In the genomic region with DNA sequence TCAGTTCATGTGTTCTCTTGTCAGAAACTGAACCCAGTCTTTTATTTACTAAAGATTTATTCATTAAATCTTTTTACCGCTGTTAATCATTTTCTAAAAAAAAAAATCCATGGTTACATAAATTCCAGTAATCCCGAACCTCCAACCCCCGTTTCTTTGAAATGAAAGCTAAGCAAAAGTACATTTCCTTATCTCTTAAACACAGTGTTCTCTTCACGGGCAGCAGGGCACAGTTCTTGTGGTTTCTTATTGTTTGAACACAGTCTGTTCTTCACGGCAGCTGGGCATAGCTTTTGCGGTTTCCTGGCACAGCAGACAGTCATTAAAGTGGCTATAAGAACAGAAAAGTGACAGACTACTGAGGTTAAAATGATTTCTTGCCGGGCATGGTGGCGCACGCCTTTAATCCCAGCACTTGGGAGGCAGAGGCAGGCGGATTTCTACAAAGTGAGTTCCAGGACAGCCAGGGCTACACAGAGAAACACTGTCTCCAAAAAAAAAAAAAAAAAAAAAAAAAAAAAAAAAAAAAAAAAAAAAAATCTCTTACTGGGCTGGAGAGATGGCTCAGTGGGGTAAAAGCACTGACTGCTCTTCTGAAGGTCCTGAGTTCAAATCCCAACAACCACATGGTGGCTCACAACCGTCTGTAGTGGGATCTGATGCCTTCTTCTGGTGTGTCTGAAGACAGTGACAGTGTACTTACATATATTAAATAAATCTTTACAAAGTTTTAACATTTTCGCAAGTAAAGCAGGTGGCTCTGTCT, we compare ENCODE assay signal across 10 mouse cellular contexts. TPM values are rescaled to one million over a fixed set of nuclear protein-coding genes. Genes with fewer than 3 reads are reported as not detected.
DNase-seq lines count a peak whose midpoint lies in the region; ATAC-seq and TF ChIP-seq lines count a peak whose summit lies in the region.
"Not testable (repeated sequence)": the region's sequence is repeated elsewhere in the genome, so short reads cannot be mapped to it uniquely, and the experiment has no call there.
"Had no signal": no experiment of that assay in that cellular context is flagged by ENCODE, and none has a peak within 500 bp of the region (broad histone marks: within the 10 kb centered on the region; RNA-seq: fewer than 3 reads in every experiment).

No protein-coding gene starts in this region.

- H3K4me2 ChIP-seq in forebrain, postnatal 0 days (ENCODE audit: low read depth), result peak overlapping the region; percentile 55
- peak overlapping the region; percentile 61 for H3K4me2 ChIP-seq in hindbrain, postnatal 0 days (ENCODE audit: low read depth, low read length)
- not testable (repeated sequence) for H3K4me2 ChIP-seq in limb, embryonic 11.5 days (ENCODE audit: low read depth, severe bottlenecking)
- peak overlapping the region; percentile 62 for H3K4me2 ChIP-seq in neural tube, embryonic 15.5 days

- not testable (repeated sequence) for TF ChIP-seq POLR2A in ES-Bruce4 (IDR thresholded peaks at IDR 0.05; ENCODE audit: insufficient read depth, low read length)

- H3K4me3 ChIP-seq in ES-Bruce4 (ENCODE audit: low read depth, low read length), result peak overlapping the region; percentile 86
- H3K4me3 ChIP-seq in forebrain, postnatal 0 days (ENCODE audit: low read depth, low read length), result peak overlapping the region; percentile 87
- peak overlapping the region; percentile 93 for H3K4me3 ChIP-seq in hindbrain, postnatal 0 days (ENCODE audit: low read length)
- peak overlapping the region; percentile 66 for H3K4me3 ChIP-seq in limb, embryonic 11.5 days (ENCODE audit: low read depth, low read length)
- peak overlapping the region; percentile 95 for H3K4me3 ChIP-seq in neural tube, embryonic 15.5 days (replicated peaks)

- WGBS in forebrain, postnatal 0 days, result 49% methylated on average over 12 of the region's 12 CpGs
- WGBS in hindbrain, postnatal 0 days, result 55% methylated on average over 12 of the region's 12 CpGs
- WGBS in limb, embryonic 11.5 days, result 78% methylated on average over 12 of the region's 12 CpGs
- 58% methylated on average over 12 of the region's 12 CpGs for WGBS in neural tube, embryonic 15.5 days

- peak; percentile 74 for DNase-seq in c-Kit-positive CD71-positive TER-119-positive erythroid progenitor cells, embryonic 14.5 days (ENCODE audit: low spot score)
- DNase-seq in forebrain, postnatal 0 days, result peak; percentile 20
- DNase-seq in hindbrain, postnatal 0 days (ENCODE audit: low spot score); limb, embryonic 11.5 days (ENCODE audit: low spot score): not testable (repeated sequence)
- peak; percentile 75 for DNase-seq in lung, postnatal 36 days
- DNase-seq in thymus, postnatal 25 days, result peak; percentile 53

- not testable (repeated sequence) for H3K4me1 ChIP-seq in ES-Bruce4 (ENCODE audit: control insufficient read depth, insufficient read depth, low read length); forebrain, postnatal 0 days (ENCODE audit: insufficient read depth); hindbrain, postnatal 0 days (ENCODE audit: insufficient read depth, low read length); limb, embryonic 11.5 days (ENCODE audit: control insufficient read depth, insufficient read depth, low read length)
- peaks cover 25% of the 10 kb centered on the region for H3K4me1 ChIP-seq in neural tube, embryonic 15.5 days

- ATAC-seq in forebrain, postnatal 0 days; hindbrain, postnatal 0 days; limb, embryonic 11.5 days (ENCODE audit: insufficient number of reproducible peaks, low FRiP score, low TSS enrichment, low read depth); neural tube, embryonic 15.5 days (ENCODE audit: low FRiP score): not testable (repeated sequence)

- H3K36me3 ChIP-seq in ES-Bruce4 (ENCODE audit: control insufficient read depth, insufficient read depth, low read length, poor library complexity, severe bottlenecking); forebrain, postnatal 0 days (ENCODE audit: insufficient read depth); hindbrain, postnatal 0 days (ENCODE audit: insufficient read depth, low read length); limb, embryonic 11.5 days (ENCODE audit: control insufficient read depth, insufficient read depth, low read length); neural tube, embryonic 15.5 days: not testable (repeated sequence)

- H3K27me3 ChIP-seq in ES-Bruce4 (ENCODE audit: control insufficient read depth, insufficient read depth, low read length, poor library complexity, severe bottlenecking); forebrain, postnatal 0 days (ENCODE audit: insufficient read depth, low read length); hindbrain, postnatal 0 days (ENCODE audit: insufficient read depth, low read length); limb, embryonic 11.5 days (ENCODE audit: control insufficient read depth, insufficient read depth, low read length); neural tube, embryonic 15.5 days (replicated peaks): not testable (repeated sequence)

- TF ChIP-seq CTCF in ES-Bruce4 (IDR thresholded peaks at IDR 0.05; ENCODE audit: low read depth, low read length); forebrain, postnatal 0 days (IDR thresholded peaks at IDR 0.05; ENCODE audit: low read depth); hindbrain, postnatal 0 days (IDR thresholded peaks at IDR 0.05; ENCODE audit: low read depth): not testable (repeated sequence)

- H3K9me3 ChIP-seq in ES-Bruce4 (replicated peaks; ENCODE audit: control insufficient read depth, insufficient read depth, low read length, poor library complexity, severe bottlenecking); forebrain, postnatal 0 days (ENCODE audit: low read length); hindbrain, postnatal 0 days (ENCODE audit: low read length); limb, embryonic 11.5 days (ENCODE audit: control insufficient read depth, low read length); neural tube, embryonic 15.5 days (replicated peaks): not testable (repeated sequence)

- TF ChIP-seq EP300 in ES-Bruce4 (IDR thresholded peaks at IDR 0.05; ENCODE audit: insufficient read depth, low read depth, low read length), result not testable (repeated sequence)

- H3K27ac ChIP-seq in ES-Bruce4 (ENCODE audit: insufficient read depth, low read length), result peak overlapping the region; percentile 76
- H3K27ac ChIP-seq in forebrain, postnatal 0 days (ENCODE audit: low read depth, low read length), result peak overlapping the region; percentile 96
- peak overlapping the region; percentile 96 for H3K27ac ChIP-seq in hindbrain, postnatal 0 days
- H3K27ac ChIP-seq in limb, embryonic 11.5 days (replicated peaks; ENCODE audit: low read depth, low read length), result not testable (repeated sequence)
- H3K27ac ChIP-seq in neural tube, embryonic 15.5 days (replicated peaks), result peak overlapping the region; percentile 96

- peak overlapping the region; percentile 99 for H3K9ac ChIP-seq in ES-Bruce4 (ENCODE audit: low read depth, poor library complexity, severe bottlenecking)
- H3K9ac ChIP-seq in forebrain, postnatal 0 days, result peak overlapping the region; percentile 87; the same call in 1 of the 2 replicates
- peak overlapping the region; percentile 96; the same call in 1 of the 2 replicates for H3K9ac ChIP-seq in hindbrain, postnatal 0 days (replicated peaks; ENCODE audit: low read length)
- H3K9ac ChIP-seq in limb, embryonic 11.5 days (ENCODE audit: low read length), result not testable (repeated sequence)
- peak overlapping the region; percentile 91; the same call in 1 of the 2 replicates for H3K9ac ChIP-seq in neural tube, embryonic 15.5 days (replicated peaks)

RNA-seq across cellular contexts. Expression of a gene that starts 1.3 kb away (rescaled TPM):
- polyA plus RNA-seq in ES-Bruce4 (2011; ENCODE audit: insufficient read depth, insufficient read length, low read depth, missing spikeins), result 21.2 and 22.3 TPM in 2 replicates
- total RNA-seq in forebrain, postnatal 0 days (2014; rRNA removed), result 29.9 and 34.3 TPM in 2 replicates
- polyA plus RNA-seq in forebrain, postnatal 0 days (2015; fragmentation: Nextera tagmentation; extraction: Ambion mirVana), result 20.0 and 24.7 TPM in 2 replicates
- 15.0 and 15.5 TPM in 2 replicates for total RNA-seq in hindbrain, postnatal 0 days (2014; rRNA removed)
- 21.0 and 21.2 TPM in 2 replicates for polyA plus RNA-seq in hindbrain, postnatal 0 days (2015; fragmentation: Nextera tagmentation; extraction: Ambion mirVana)
- 22.8 and 23.3 TPM in 2 replicates for polyA plus RNA-seq in limb, embryonic 11.5 days (2014; fragmentation: Nextera tagmentation; extraction: Ambion mirVana)
- polyA plus RNA-seq in neural tube, embryonic 15.5 days (2015; fragmentation: Nextera tagmentation; extraction: Ambion mirVana), result 26.9 TPM in 2 replicates

RNA-seq across cellular contexts. Expression of a gene that starts 14.3 kb away (rescaled TPM):
- polyA plus RNA-seq in ES-Bruce4 (2011; ENCODE audit: insufficient read depth, insufficient read length, low read depth, missing spikeins), result 1.1 and 1.7 TPM in 2 replicates
- 0.54 and 1.8 TPM in 2 replicates for total RNA-seq in forebrain, postnatal 0 days (2014; rRNA removed)
- polyA plus RNA-seq in forebrain, postnatal 0 days (2015; fragmentation: Nextera tagmentation; extraction: Ambion mirVana), result 0.65 and 1.1 TPM in 2 replicates
- 2.9 and 3.6 TPM in 2 replicates for total RNA-seq in hindbrain, postnatal 0 days (2014; rRNA removed)
- polyA plus RNA-seq in hindbrain, postnatal 0 days (2015; fragmentation: Nextera tagmentation; extraction: Ambion mirVana), result 2.2 and 2.8 TPM in 2 replicates
- polyA plus RNA-seq in limb, embryonic 11.5 days (2014; fragmentation: Nextera tagmentation; extraction: Ambion mirVana), result 0.04 and 0.11 TPM in 2 replicates
- polyA plus RNA-seq in neural tube, embryonic 15.5 days (2015; fragmentation: Nextera tagmentation; extraction: Ambion mirVana), result 0.93 and 1.5 TPM in 2 replicates

RNA-seq across cellular contexts. Expression of a gene that starts 46.3 kb away (rescaled TPM):
- polyA plus RNA-seq in ES-Bruce4 (2011; ENCODE audit: insufficient read depth, insufficient read length, low read depth, missing spikeins), result not detected in 2 replicates
- not detected in 2 replicates for total RNA-seq in forebrain, postnatal 0 days (2014; rRNA removed)
- polyA plus RNA-seq in forebrain, postnatal 0 days (2015; fragmentation: Nextera tagmentation; extraction: Ambion mirVana), result not detected in 2 replicates
- not detected in 2 replicates for total RNA-seq in hindbrain, postnatal 0 days (2014; rRNA removed)
- polyA plus RNA-seq in hindbrain, postnatal 0 days (2015; fragmentation: Nextera tagmentation; extraction: Ambion mirVana), result not detected in 2 replicates
- polyA plus RNA-seq in limb, embryonic 11.5 days (2014; fragmentation: Nextera tagmentation; extraction: Ambion mirVana), result not detected in 2 replicates
- polyA plus RNA-seq in neural tube, embryonic 15.5 days (2015; fragmentation: Nextera tagmentation; extraction: Ambion mirVana), result 25.6 TPM in 1 of 2 replicates, not detected in the other
- total RNA-seq: heart, postnatal 36 days; left cerebral cortex, postnatal 36 days had no signal
